Mouse (Mus musculus): ENCODE results near the gene Fchsd2.
A peak's percentile ranks its signal among the peaks of the same experiment; 100 is the strongest.

Fchsd2 gene

DNA sequence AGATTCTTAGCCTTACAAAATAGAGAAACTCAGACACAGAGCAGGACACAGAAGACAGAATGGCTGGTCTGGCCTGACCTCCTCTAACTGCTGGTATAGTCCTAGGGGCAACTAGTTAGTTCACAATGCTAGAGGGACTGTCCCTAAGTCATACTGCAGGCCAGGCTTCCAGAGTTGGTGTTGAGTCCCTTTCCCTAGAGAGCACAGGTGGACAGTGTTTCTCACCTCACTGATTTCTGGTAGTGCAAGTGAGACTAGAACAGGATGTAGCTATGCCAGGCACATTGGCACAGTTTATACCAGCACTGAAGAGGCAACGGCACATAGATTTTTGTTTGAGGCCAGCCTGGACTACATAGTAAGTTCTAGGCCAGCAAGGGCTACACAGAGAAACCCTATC is 200.0 kb downstream of the Fchsd2 start:
- DNase-seq: no peak

DNA sequence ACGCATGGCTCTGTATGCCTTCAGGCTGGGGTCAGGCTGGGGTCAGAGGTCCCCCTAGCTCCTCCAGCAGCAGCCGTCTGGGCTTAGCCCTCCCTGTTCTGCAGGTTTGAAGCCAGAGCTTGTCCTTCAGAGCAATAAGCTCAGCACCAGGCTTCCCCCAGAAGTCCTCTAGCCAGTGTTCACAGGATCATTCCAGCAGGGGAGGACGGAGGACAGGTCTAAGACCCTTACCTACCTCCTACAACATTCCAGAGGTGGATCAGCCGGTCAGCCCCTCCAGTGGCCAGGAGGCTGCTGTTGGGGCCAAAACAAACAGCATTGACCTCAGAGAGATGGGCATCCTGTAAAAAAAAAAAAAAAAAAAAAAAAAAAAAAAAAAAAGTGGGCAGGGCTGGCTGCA is 200.5 kb downstream of the Fchsd2 start:
- no peak for DNase-seq

DNA sequence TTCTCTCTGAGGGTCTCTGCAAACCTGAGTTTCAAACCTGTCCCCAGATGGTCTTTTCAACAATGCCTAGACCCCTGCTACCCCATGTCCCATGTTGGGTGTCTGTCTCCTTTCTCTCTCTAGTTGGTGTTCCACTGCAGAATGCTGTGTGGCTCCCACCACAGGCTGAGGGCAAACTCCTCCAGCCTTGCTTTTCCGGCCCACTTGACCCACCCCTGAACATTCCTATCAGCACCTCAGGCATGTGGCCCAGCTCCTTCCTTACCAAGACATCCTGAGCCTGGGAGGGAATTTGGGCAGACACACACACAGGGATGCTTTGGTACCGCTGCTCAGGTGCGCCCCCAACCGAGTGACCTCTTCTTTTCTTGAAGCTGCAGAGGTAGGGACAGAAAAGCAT is 200.9 kb downstream of the Fchsd2 start:
- no peak for DNase-seq

DNA sequence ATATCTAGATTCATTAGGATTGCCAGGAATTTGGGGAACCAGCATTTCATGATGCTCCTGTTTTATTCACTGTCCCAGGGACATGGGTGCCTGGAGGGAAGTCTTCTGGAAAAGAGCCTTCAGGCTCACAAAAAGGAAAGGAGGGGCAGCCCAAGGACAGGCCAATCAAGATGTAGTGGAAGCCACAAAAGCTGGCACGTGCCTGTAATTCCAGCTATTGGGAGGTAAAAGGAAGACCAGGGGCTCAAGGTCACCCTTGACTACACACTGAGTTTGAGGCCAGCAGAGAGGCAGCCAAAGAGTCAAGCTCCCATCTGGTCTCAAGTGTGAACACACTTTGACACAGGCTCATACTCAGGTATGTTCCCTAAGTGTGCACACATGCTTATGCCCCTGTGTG is 202.8 kb downstream of the Fchsd2 start:
- DNase-seq: no peak

DNA sequence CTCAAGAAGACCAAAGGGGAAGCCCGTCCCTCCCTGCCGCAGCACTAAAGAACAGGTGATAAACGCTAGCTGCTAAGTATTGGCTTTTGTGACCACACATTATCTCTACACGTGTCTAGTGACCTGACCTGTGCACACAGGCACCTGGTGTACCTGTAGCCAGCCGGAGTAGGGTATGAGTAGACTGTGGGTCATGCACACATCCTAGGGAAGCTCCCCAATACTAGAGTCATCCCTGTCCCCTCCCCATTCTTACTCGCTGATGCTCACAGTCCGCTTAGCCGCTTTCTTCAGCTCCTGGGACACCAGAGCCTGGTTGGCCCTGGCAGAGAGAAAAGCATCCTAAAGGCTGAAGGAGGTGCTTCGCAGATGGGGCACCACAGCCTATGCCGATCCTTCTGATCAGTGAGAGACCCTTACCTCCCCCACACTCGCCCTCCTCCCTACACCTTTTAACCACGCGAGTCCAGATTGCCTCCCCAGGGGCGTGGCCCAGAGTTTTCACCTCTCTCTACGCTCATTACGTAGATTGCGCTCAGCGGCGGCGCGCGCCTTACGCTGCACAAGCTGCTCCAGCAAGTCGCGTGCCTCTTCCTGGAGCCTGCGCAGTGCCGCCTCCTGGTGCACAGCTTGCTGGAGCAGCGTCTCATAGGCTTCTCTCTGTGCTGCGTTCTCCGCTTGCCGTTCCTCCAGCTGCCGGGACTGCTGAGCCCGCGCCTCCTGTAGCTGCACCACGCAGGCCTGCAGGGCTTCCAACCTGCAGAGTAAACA is 203.8 kb downstream of the Fchsd2 start:
- peak; percentile 90 to 94 for DNase-seq

DNA sequence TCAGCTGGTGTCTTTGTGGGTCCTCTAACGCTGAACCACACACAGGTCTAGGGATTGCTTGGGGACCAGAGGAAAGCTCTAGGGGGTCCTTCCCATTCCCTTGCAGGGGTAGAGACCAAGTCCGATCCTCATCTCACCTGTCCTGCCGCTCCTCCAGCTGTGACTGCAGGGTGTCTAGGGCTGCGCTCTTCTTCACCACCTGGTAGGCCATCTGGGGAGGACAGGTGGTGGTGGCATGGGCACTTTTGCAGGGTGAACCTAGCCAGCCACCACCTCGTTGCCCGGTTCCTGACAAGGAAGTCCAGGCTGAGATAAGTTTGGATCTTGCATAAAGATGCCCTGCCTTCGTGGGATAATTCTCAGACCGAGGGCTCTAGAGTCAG is 204.4 kb downstream of the Fchsd2 start:
- DNase-seq: peak in 1 of 2 experiments; percentile 59

DNA sequence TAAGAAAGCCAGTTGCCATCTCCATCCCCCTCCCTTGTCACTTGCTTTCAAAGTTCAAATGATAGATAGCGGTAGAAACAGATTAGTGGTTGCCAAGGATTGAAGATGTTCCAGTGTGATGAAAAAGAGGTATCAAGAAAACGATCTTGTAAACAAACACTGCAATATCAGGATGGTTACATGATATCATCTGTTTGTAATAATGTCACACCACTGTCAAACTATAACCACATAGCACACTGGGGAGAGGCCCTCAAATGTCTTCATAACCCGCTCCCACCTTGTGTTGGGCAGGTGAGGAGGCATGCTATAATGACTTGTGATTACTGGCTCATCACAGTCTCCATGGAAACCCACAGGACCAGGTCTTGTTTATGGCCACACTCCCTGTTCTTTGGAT is 205.7 kb downstream of the Fchsd2 start:
- DNase-seq: no peak

DNA sequence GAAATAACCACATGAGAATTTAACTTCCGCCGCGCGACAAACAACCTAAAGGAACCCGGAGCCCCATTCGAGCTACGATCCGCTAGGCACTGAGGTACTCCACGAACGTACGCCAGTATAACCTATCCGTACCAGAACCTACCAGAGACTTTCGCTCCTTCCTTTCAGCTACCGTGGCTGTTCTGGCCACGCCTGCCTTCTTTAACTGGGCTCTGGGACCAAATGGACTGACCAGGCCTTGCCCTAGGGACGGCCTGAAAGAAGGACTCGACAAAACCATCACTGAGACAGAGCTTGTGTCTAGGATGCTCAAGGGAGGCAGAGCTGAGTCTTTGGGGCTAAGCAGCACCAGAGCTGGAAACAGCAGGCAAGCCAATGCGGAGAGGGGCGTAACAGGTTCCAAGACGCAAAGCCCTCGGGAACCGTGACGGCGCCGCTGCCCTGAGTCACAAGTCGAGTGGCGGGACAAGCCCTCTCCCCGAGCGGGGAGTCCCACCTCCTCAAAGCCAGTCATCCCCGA is 208.8 kb downstream of the Fchsd2 start:
- no peak for DNase-seq

DNA sequence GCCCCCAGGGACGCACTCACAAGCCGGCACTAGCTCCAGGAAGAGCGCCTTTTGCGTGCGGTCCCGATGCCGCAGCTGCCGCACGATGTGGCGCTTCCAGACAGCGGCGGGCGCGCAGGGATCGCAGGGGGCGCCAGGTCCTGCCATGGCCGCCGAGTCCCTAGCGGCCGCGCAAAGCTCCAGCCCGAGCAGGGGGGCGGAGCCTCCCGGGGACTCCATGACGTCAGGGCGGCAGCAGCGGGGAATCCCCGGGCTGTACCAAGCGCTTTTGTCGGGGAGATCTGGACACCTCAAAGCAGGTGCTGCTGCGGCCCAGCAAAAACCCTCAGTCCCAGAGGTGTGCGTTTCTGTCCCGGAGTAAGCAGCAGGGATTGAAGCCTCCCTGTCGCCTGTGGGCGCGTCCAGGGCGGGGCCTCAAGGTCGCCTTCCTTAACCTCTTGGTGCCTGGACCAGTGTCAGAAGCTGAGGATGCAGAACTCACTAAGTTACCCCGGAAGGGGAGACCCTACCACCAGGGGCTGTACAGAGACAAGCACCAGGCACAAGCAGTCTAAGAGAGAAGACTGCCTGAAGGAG is 209.3 kb downstream of the Fchsd2 start, which contains the start of gene Atg16l2:
Gene Atg16l2 (minus strand): TSS at position 371 of the 576 bp plus-strand sequence.
- peak; percentile 89 to 94 for DNase-seq

DNA sequence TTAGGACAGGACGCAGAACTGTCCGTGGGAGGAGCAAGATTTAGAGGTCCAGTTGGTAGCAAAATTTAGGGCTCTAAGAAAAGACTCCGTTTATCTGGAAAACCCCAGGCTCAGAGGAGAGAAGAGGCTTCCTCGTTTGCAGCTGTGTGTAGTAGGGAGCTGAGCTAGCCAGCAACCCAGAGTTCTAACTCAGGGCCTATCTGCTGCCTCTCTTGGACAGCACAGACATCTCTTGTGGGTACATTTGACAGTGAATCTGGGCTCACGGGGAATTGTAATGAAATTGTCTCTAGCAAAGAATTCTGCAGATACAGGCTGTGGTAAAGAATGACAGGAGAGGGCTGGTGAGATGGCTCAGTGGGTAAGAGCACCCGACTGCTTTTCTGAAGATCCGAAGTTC is 210.0 kb downstream of the Fchsd2 start:
- no peak for DNase-seq

DNA sequence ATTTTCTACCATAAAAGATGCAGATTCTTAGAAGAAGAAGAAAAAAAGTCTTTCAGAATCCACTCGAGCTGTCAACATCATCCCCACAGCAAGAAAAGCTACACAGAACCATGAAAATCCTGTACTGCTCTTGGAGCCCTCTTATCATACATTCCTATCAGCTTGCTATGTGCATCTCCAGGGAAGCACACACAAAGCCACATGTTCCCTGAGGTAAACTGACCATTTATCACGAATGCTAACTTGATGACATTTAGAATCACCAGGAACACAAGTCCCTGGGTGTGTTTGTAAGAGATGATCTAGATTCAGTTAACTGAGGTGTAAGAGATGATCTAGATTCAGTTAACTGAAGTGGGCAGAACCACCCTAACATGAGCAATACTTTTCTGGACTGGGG is 214.2 kb downstream of the Fchsd2 start:
- DNase-seq: no peak

DNA sequence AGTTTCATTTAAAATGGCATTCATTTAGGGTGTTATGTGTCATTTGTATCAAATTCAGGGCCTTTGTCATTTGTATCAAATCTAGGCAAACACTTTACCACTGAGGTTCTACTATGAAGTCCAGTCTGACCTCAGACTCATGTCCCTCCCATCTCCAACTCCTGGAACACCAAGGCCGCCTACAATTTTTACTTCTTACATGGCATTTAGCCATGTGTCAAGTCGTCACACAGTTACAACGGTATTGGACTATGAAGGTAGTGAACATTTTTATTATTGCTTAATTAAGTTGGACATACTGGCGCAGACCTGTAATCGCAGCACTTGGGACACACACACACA is 217.3 kb downstream of the Fchsd2 start:
- DNase-seq: no peak

DNA sequence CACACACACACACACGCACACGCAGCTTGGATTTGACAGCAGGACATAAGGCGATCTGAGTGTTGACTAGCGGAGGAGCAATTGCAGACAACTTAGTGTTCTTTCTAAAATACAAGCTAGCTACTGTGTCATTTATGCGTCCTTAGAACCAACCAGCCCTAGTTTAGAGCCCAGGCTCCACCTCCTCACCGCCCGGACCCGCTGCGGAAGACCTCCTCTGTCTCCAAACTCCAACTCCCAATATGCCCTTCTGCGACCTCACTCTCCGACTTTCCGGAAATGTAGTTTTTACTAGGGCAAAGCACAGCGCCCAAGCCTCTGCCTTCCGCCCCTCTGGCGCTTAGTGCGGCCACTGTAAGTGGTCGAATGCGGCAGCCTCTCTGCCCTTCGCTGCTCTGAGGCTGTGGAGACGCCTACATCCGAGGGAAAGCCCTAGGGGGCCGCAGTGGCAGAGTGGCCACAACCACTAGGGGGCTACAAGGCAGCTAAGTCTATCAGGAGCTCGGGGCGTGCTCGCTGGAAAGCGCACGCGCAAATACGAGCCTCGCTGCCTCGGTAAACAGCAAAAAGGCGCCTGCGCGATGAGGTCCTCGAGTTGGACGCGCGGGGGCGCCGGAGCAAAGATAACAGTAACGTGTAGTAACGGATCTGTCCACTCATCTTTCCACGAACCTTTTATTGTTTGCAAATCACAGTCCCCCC is 217.8 kb downstream of the Fchsd2 start:
- peak; percentile 98 to 99 for DNase-seq

DNA sequence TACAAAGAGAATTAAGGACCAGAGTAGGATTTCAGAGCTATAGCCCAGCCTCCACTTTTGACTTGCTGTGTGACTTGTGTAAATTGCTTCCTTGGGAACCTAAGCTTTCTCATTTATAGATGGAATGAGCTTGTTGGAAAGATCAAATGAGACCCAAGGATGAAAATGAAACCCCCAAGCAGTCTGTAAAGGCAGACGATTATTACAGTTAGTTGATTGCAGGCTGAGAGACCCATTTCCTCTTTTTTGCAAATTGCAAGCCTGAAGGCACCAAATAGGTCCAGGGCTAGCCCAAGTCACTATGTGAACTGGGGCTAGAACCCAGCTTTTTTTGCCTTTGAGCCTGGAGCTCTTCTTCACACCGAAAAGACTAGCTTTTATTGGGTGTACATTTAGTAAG is 218.4 kb downstream of the Fchsd2 start:
- DNase-seq: no peak

DNA sequence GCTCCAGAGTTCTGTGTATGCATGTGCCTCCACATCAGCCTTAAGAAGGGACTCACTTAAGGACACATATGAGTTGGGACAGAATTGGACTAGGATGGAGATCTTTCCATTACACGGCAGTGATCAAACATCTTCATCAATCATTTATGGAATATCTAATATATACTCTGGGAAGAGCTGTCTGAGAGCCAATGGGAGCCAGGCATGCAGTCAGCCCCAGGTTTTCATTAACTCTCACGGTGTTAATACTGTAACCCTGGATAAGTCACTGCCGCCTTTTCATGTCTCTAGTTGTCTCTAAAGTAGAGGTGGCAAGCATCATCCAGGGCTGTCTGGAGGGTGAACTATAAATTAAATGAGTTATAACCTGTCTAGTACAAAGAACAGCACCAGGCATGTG is 220.4 kb downstream of the Fchsd2 start:
- no peak for DNase-seq

DNA sequence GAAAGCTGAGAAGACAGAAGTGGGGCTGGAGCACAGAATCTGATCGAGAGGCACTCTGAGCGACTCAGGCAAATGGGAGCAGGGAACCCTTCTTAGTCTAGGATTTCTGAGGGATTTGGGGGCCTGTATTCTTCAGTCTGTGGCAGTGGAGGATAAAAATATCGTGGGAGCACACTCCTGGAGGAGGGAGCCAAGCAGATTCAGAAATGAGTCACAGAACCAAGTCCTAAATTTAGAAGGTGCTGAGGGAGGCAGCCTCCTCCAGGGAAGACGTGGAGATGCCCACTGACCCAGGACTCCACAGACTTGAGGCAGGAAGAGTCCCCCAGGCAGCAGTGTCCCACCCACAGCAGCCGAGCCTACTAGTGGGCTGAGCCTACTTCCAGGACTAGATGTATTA is 221.7 kb downstream of the Fchsd2 start:
- no peak for DNase-seq

DNA sequence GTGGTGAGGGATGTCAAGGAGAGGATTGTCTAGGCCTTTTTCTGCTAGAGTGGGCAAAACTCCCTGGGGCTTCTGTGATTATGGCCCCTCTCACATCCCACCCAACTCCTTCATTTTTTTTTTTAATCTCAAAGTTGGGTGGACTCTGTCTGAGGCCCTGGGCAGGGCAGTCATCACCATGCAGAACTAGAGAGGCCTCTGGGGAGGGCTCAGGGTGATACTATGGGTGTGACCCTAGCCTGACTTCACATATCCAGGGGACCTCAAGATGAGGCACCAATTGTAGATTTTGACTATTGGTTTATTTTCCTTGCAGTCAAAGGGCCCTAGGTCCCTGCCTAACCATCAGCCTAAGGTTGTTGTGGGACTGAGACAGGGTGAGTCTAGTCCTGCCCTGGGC is 223.0 kb downstream of the Fchsd2 start:
- no peak for DNase-seq

DNA sequence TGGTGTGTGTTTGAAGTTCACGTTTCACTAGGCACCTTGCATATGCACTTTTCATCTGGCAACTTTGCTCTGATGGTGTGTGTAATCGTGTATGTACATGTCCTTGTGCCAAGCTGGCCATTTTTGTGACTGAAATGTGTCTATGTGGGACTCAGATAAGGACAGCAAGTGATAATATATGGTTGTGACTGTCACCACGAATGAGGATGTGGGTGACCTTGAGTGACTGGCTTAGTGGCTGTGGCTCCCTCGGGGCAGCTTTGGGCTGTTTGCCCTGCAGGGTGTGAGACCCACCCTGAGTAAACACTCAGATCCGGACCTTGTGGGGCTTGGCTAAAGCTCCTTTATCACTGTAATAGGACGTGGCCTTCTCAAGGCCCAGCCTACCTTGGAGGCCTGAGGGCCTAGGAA is 223.9 kb downstream of the Fchsd2 start:
- DNase-seq: no peak

DNA sequence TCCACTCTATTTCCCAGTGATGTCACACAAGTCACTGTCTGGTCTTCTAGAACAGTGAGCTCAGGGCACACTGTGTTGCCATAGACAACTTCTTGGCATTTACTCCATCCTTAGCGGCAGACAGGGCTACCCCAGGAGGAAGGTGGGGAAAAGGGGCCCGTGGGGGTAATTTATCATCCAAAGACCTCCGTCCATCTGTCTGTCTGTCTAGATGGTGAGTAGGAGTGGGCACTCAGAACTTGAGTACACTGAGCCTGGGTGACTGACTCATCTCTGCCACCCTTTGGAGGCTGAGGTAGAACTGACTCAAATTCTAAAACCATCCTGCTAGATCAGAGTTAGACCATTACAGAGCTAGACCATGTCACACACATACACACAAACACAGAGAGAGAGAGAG is 224.4 kb downstream of the Fchsd2 start, which contains the start of gene Stard10:
Gene Stard10 (plus strand): TSS at position 73 of the 400 bp plus-strand sequence.
- no peak for DNase-seq

DNA sequence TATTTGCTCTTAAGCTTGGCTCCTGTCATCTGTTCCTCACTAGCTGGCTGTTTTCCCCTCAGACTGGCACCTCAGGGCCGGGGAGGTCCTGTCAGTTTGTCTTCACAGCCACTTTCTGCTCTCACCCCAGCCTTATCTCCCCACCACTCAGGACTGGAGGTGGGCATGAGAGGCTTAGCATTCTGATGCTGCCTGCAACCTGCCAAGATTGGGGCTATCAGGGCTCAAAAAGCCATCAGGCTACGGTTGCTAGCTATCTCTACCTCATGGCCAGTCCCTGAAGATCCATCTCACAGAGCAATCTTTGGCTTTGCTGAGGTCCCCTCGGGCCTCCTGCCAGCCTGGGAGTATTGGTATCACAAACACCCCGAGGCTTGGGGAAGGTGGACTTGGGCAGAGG is 226.2 kb downstream of the Fchsd2 start:
- peak in 1 of 2 experiments; percentile 29 for DNase-seq

DNA sequence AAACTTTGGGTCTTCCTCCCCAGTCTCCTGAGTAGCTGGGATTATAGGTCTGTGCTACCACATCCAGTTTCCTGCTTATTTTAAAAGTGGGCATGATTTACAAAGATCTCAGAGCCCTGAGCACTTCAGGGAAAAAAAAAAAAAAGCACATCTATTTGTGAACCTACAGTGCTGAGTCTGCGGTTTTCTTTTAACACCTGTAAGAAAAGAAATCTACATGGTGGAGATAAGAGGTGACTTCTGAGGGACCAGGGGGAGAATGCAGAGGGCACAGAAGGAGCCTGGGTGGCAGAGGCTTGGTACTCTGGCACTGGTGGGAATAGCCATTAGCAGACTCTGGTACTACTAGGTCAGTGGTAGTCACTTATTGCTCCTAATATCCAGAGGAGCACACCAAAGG is 227.1 kb downstream of the Fchsd2 start:
- no peak for DNase-seq

DNA sequence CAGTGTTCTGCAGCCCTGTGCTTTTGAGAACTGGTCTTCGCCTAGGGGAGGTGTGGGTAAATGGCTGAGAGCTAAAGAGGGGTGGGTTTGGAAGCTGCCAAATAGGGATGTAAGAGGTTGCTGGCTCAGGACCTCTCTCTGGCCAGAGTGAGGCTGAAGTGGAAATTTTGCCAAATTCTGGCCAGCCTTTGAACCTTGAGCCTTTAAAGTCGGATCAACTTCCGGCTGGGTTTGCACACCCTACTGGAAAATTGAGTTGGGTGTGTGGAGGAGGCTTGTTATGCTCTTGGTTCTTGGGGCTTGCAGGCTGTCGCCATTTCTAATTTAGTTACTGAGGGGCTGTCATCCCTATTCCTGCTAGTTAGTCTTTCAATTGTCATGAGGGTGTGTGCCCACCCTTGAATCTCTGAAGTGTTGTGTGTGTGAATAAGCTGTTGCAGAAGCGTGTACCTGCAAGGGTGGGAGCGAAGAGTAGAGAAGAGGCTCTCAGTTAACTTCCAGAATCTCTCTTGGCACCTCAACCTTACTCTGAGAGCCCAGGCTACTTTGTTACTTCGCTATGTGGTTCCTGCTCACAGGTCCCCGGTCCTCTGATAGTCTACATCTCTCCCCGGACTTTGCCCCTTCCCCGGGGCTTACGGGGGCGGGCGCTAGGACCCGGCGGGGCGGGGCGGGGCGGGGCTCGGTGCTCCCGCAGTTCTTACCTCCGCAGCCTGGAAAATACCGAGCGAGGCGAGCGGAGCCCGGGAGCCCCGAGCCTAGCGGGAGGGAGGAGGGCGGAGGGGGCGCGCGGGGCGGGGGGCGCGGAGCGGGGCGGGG is 227.9 kb downstream of the Fchsd2 start:
- peak; percentile 71 to 76 for DNase-seq
